Mouse (Mus musculus): ENCODE measurements around the gene Slc7a6os. TPM values are rescaled to one million over a fixed set of nuclear protein-coding genes. Genes with fewer than 3 reads are reported as not detected.
A peak's percentile ranks its signal among the peaks of the same experiment; 100 is the strongest.

Slc7a6os gene
- total and polyA plus RNA-seq, 2 experiments from 2014 or later = 37.4 to 56.7 TPM

- DNase-seq (ENCODE audit: low spot score) (peak; percentile 70), ATAC-seq (0 out of 2 replicates have a peak, but pooled peaks have one; percentile 59)
- WGBS = 6% methylated on average over 1 of the region's 1 CpGs
- Histone ChIP-seq H3K27ac (no peak overlapping the region), H3K4me2 (ENCODE audit: low read depth, low read length) (no peak overlapping the region), H3K4me3 (ENCODE audit: low read length) (no peak overlapping the region), H3K4me1 (ENCODE audit: insufficient read depth, low read length) (no peaks in the 10 kb centered on the region), H3K36me3 (ENCODE audit: insufficient read depth, low read length) (peaks cover 52% of the 10 kb centered on the region), H3K9me3 (ENCODE audit: low read length) (no peaks in the 10 kb centered on the region), H3K27me3 (ENCODE audit: insufficient read depth, low read length) (no peaks in the 10 kb centered on the region), H3K9ac (replicated peaks; ENCODE audit: low read length) (no peak overlapping the region)
- TF ChIP-seq CTCF (IDR thresholded peaks at IDR 0.05; ENCODE audit: low read depth) = peak; percentile 76
Observed at GRCm38 (mm10) chr8:106198741-106199140, 12.0 kb downstream of the Slc7a6os start.

DNA sequence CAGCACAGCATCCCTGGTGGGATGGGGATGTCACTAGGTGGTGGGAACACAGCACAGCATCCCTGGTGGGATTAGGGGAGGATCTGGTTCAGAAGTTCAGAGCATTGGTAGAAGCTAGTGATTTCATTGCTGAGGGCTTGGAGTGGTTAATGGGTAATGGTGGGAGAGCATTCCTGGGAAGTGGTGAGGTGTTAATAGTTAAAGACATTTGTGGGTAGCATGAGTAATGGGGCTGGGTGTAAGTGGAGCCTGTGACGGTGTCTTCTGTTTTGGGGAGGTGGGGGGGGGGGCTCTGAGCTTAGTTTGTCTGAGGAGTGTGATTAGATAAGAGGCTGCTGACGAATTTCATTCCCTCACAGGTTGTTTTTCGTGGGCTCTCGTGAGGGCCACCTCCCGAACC, 16.7 kb downstream of the Slc7a6os start:
- Histone ChIP-seq H3K9ac (replicated peaks; ENCODE audit: low read length) (no peak overlapping the region), H3K4me3 (ENCODE audit: low read length) (no peak overlapping the region), H3K4me1 (ENCODE audit: insufficient read depth, low read length) (no peaks in the 10 kb centered on the region), H3K27ac (no peak overlapping the region), H3K36me3 (ENCODE audit: insufficient read depth, low read length) (peaks cover 52% of the 10 kb centered on the region), H3K9me3 (ENCODE audit: low read length) (no peaks in the 10 kb centered on the region), H3K4me2 (ENCODE audit: low read depth, low read length) (no peak overlapping the region), H3K27me3 (ENCODE audit: insufficient read depth, low read length) (no peaks in the 10 kb centered on the region)
- TF ChIP-seq CTCF (IDR thresholded peaks at IDR 0.05; ENCODE audit: low read depth) = no peak
- DNase-seq (ENCODE audit: low spot score) (no peak), ATAC-seq (no peak)
- WGBS = 95% methylated on average over 5 of the region's 5 CpGs

- ATAC-seq (no peak), DNase-seq (ENCODE audit: low spot score) (no peak)
- Histone ChIP-seq H3K4me2 (ENCODE audit: low read depth, low read length) (no peak overlapping the region), H3K27ac (no peak overlapping the region), H3K4me3 (ENCODE audit: low read length) (no peak overlapping the region), H3K9me3 (ENCODE audit: low read length) (no peaks in the 10 kb centered on the region), H3K9ac (replicated peaks; ENCODE audit: low read length) (no peak overlapping the region), H3K4me1 (ENCODE audit: insufficient read depth, low read length) (no peaks in the 10 kb centered on the region), H3K27me3 (ENCODE audit: insufficient read depth, low read length) (no peaks in the 10 kb centered on the region), H3K36me3 (ENCODE audit: insufficient read depth, low read length) (peaks cover 49% of the 10 kb centered on the region)
- no peak for TF ChIP-seq CTCF (IDR thresholded peaks at IDR 0.05; ENCODE audit: low read depth)
- WGBS = 94% methylated on average over 6 of the region's 6 CpGs
Observed at GRCm38 (mm10) chr8:106193162-106193561, 17.6 kb downstream of the Slc7a6os start.

- no peak for TF ChIP-seq CTCF (IDR thresholded peaks at IDR 0.05; ENCODE audit: low read depth)
- WGBS = 92% methylated on average over 5 of the region's 5 CpGs
- Histone ChIP-seq H3K27ac (no peak overlapping the region), H3K36me3 (ENCODE audit: insufficient read depth, low read length) (peaks cover 38% of the 10 kb centered on the region), H3K4me3 (ENCODE audit: low read length) (no peak overlapping the region), H3K9ac (replicated peaks; ENCODE audit: low read length) (no peak overlapping the region), H3K4me1 (ENCODE audit: insufficient read depth, low read length) (no peaks in the 10 kb centered on the region), H3K4me2 (ENCODE audit: low read depth, low read length) (no peak overlapping the region), H3K9me3 (ENCODE audit: low read length) (no peaks in the 10 kb centered on the region), H3K27me3 (ENCODE audit: insufficient read depth, low read length) (no peaks in the 10 kb centered on the region)
- ATAC-seq = no peak
- no peak for DNase-seq (ENCODE audit: low spot score)
Observed at GRCm38 (mm10) chr8:106191639-106192038, 19.1 kb downstream of the Slc7a6os start.

- DNase-seq (ENCODE audit: low spot score) = no peak
- Histone ChIP-seq H3K4me2 (ENCODE audit: low read depth, low read length) (no peak overlapping the region), H3K9ac (replicated peaks; ENCODE audit: low read length) (no peak overlapping the region), H3K9me3 (ENCODE audit: low read length) (no peaks in the 10 kb centered on the region), H3K36me3 (ENCODE audit: insufficient read depth, low read length) (peaks cover 19% of the 10 kb centered on the region), H3K4me1 (ENCODE audit: insufficient read depth, low read length) (no peaks in the 10 kb centered on the region), H3K4me3 (ENCODE audit: low read length) (no peak overlapping the region), H3K27ac (no peak overlapping the region), H3K27me3 (ENCODE audit: insufficient read depth, low read length) (no peaks in the 10 kb centered on the region)
- 92% methylated on average over 4 of the region's 4 CpGs for WGBS
- no peak for TF ChIP-seq CTCF (IDR thresholded peaks at IDR 0.05; ENCODE audit: low read depth)
- ATAC-seq = no peak
Observed at GRCm38 (mm10) chr8:106189162-106189561, 21.6 kb downstream of the Slc7a6os start.

- ATAC-seq (no peak), DNase-seq (ENCODE audit: low spot score) (no peak)
- 90% methylated on average over 3 of the region's 3 CpGs for WGBS
Observed at GRCm38 (mm10) chr8:106186394-106186793, 24.3 kb downstream of the Slc7a6os start.

GRCm38 (mm10) chr8:106185628-106186270, 25.0 kb downstream of the Slc7a6os start:
- Histone ChIP-seq H3K4me3 (ENCODE audit: low read length) (no peak overlapping the region), H3K4me2 (ENCODE audit: low read depth, low read length) (no peak overlapping the region), H3K9ac (replicated peaks; ENCODE audit: low read length) (no peak overlapping the region), H3K36me3 (ENCODE audit: insufficient read depth, low read length) (no peaks in the 10 kb centered on the region), H3K4me1 (ENCODE audit: insufficient read depth, low read length) (no peaks in the 10 kb centered on the region), H3K27ac (no peak overlapping the region), H3K27me3 (ENCODE audit: insufficient read depth, low read length) (no peaks in the 10 kb centered on the region), H3K9me3 (ENCODE audit: low read length) (no peaks in the 10 kb centered on the region)
- no peak for DNase-seq (ENCODE audit: low spot score)
- 77% methylated on average over 8 of the region's 8 CpGs for WGBS
- ATAC-seq = no peak
- TF ChIP-seq CTCF (IDR thresholded peaks at IDR 0.05; ENCODE audit: low read depth) = no peak

More at GRCm38 (mm10) chr8:106186394-106186793, 24.3 kb downstream of the Slc7a6os start:
- Histone ChIP-seq H3K27me3 (ENCODE audit: insufficient read depth, low read length) (no peaks in the 10 kb centered on the region), H3K4me2 (ENCODE audit: low read depth, low read length) (no peak overlapping the region), H3K27ac (no peak overlapping the region), H3K9me3 (ENCODE audit: low read length) (no peaks in the 10 kb centered on the region), H3K9ac (replicated peaks; ENCODE audit: low read length) (no peak overlapping the region), H3K4me3 (ENCODE audit: low read length) (no peak overlapping the region), H3K36me3 (ENCODE audit: insufficient read depth, low read length) (0 out of 2 replicates have a peak, but pooled peaks cover under 1% of the 10 kb centered on the region), H3K4me1 (ENCODE audit: insufficient read depth, low read length) (no peaks in the 10 kb centered on the region)
- no peak for TF ChIP-seq CTCF (IDR thresholded peaks at IDR 0.05; ENCODE audit: low read depth)

All from hindbrain, postnatal 0 days (tissue).